Mouse (Mus musculus) heart, embryonic 16.5 days (tissue): Measurements from ENCODE around the gene Gm17359. TPM values are rescaled to one million over a fixed set of nuclear protein-coding genes. Genes with fewer than 3 reads are reported as not detected.

Source experiments
- ATAC-seq: fragments of 200-750 bp; cut with Nextera tagmentation; replicated peaks from 2 replicates; pipeline ENCODE4 v1.8.0; 2017; ENCODE audit warnings: moderate number of reproducible peaks; ENCODE audit not compliant: insufficient read depth, low FRiP score; ENCODE audit errors: extremely low read depth
- H3K27ac ChIP-seq: fragments of 300-500 bp; sonication (generic); 2 replicates; pipeline ENCODE4 v1.5.1; 2014; ENCODE audit warnings: mild to moderate bottlenecking, low read length, control low read depth, moderate library complexity
- H3K27me3 ChIP-seq: fragments of 300-500 bp; sonication (generic); 2 replicates; pipeline ENCODE4 v1.6.1; 2014; ENCODE audit warnings: low read length, mixed read lengths; ENCODE audit not compliant: control insufficient read depth, insufficient read depth
- H3K36me3 ChIP-seq: fragments of 300-500 bp; sonication (generic); 2 replicates; pipeline ENCODE4 v1.6.1; 2014; ENCODE audit not compliant: control insufficient read depth, insufficient read depth
- H3K4me1 ChIP-seq: fragments of 300-500 bp; sonication (generic); 2 replicates; pipeline ENCODE4 v1.6.1; 2014; ENCODE audit warnings: low read length, mixed read lengths; ENCODE audit not compliant: control insufficient read depth, insufficient read depth
- H3K4me2 ChIP-seq: fragments of 300-500 bp; sonication (generic); 2 replicates; pipeline ENCODE4 v1.6.1; 2014; ENCODE audit warnings: low read depth, mild to moderate bottlenecking, control low read depth, low read length
- H3K4me3 ChIP-seq: fragments of 300-500 bp; sonication (generic); 2 replicates; pipeline ENCODE4 v1.5.1; 2014; ENCODE audit warnings: mild to moderate bottlenecking, control low read depth, low read length
- H3K9ac ChIP-seq: fragments of 300-500 bp; sonication (generic); 2 replicates; pipeline ENCODE4 v1.6.1; 2014; ENCODE audit warnings: low read length, control low read depth
- H3K9me3 ChIP-seq: fragments of 300-500 bp; sonication (generic); replicated peaks from 2 replicates; pipeline ENCODE4 v1.6.1; 2016; ENCODE audit warnings: low read length; ENCODE audit not compliant: control insufficient read depth
- WGBS: fragments of 180-500 bp; shearing (Covaris S2); extraction: QIAGEN DNeasy Blood & Tissue Kit; methylation state at CpG from one replicate; pipeline ENCODE4 v1.1.7; 2014; 5-methylcytosine and 5-hydroxymethylcytosine counted together
- polyA plus RNA-seq: library from polyadenylated mRNA; unstranded; fragments of >200 nt; fragmentation: Nextera tagmentation; extraction: Ambion mirVana; gene quantifications from 2 replicates; pipeline ENCODE4 v1.2.1, GENCODE M21; 2015

The Gm17359 gene
- polyA plus RNA-seq, 1 experiment from 2014 or later = not detected

- Histone ChIP-seq H3K27me3 (no peaks in the 10 kb centered on the region), H3K9me3 (no peaks in the 10 kb centered on the region), H3K27ac (no peak overlapping the region), H3K9ac (no peak overlapping the region), H3K36me3 (no peaks in the 10 kb centered on the region), H3K4me2 (no peak overlapping the region), H3K4me3 (no peak overlapping the region), H3K4me1 (no peaks in the 10 kb centered on the region)
- ATAC-seq = no peak
- 60% methylated on average over 4 of the region's 4 CpGs for WGBS
Measured at GRCm38 (mm10) chr3:79370385-79370929, 34.0 kb downstream of the Gm17359 start.

GRCm38 (mm10) chr3:79371506-79372195, 35.2 kb downstream of the Gm17359 start:
- Histone ChIP-seq H3K4me2 (no peak overlapping the region), H3K36me3 (no peaks in the 10 kb centered on the region), H3K27me3 (no peaks in the 10 kb centered on the region), H3K4me1 (no peaks in the 10 kb centered on the region), H3K9me3 (no peaks in the 10 kb centered on the region), H3K27ac (no peak overlapping the region), H3K9ac (no peak overlapping the region), H3K4me3 (no peak overlapping the region)
- 65% methylated on average over 7 of the region's 7 CpGs for WGBS
- no peak for ATAC-seq

GRCm38 (mm10) chr3:79373930-79374329, 37.5 kb downstream of the Gm17359 start:
- 66% methylated on average over 3 of the region's 3 CpGs for WGBS
- ATAC-seq = no peak
- Histone ChIP-seq H3K27me3 (no peaks in the 10 kb centered on the region), H3K4me2 (no peak overlapping the region), H3K4me3 (no peak overlapping the region), H3K36me3 (no peaks in the 10 kb centered on the region), H3K4me1 (no peaks in the 10 kb centered on the region), H3K9ac (no peak overlapping the region), H3K9me3 (no peaks in the 10 kb centered on the region), H3K27ac (no peak overlapping the region)

GRCm38 (mm10) chr3:79378086-79378485, 41.6 kb downstream of the Gm17359 start:
- no peak overlapping the region for H3K4me2 ChIP-seq
- ATAC-seq = no peak
- H3K27me3 ChIP-seq = no peaks in the 10 kb centered on the region
- no peak overlapping the region for H3K9ac ChIP-seq
- no peaks in the 10 kb centered on the region for H3K36me3 ChIP-seq
- no peaks in the 10 kb centered on the region for H3K9me3 ChIP-seq
- WGBS = 68% methylated on average over 3 of the region's 3 CpGs
- H3K4me1 ChIP-seq = no peaks in the 10 kb centered on the region
- H3K4me3 ChIP-seq = no peak overlapping the region
- H3K27ac ChIP-seq = no peak overlapping the region

- WGBS = 73% methylated on average over 14 of the region's 14 CpGs
Measured at GRCm38 (mm10) chr3:79379255-79379836, 42.9 kb downstream of the Gm17359 start.

GRCm38 (mm10) chr3:79379873-79380595, 43.6 kb downstream of the Gm17359 start:
- H3K9ac ChIP-seq = no peak overlapping the region

More at GRCm38 (mm10) chr3:79379255-79379836, 42.9 kb downstream of the Gm17359 start:
- no peaks in the 10 kb centered on the region for H3K9me3 ChIP-seq
- H3K4me2 ChIP-seq = no peak overlapping the region
- ATAC-seq = no peak
- no peak overlapping the region for H3K4me3 ChIP-seq
- no peak overlapping the region for H3K27ac ChIP-seq
- no peak overlapping the region for H3K9ac ChIP-seq
- H3K4me1 ChIP-seq = no peaks in the 10 kb centered on the region
- no peaks in the 10 kb centered on the region for H3K27me3 ChIP-seq
- no peaks in the 10 kb centered on the region for H3K36me3 ChIP-seq

GRCm38 (mm10) chr3:79381398-79381797, 44.9 kb downstream of the Gm17359 start:
- ATAC-seq = no peak
- H3K4me3 ChIP-seq = no peak overlapping the region
- no peaks in the 10 kb centered on the region for H3K36me3 ChIP-seq
- H3K27me3 ChIP-seq = no peaks in the 10 kb centered on the region
- no peaks in the 10 kb centered on the region for H3K4me1 ChIP-seq
- no peaks in the 10 kb centered on the region for H3K9me3 ChIP-seq
- no peak overlapping the region for H3K27ac ChIP-seq
- no peak overlapping the region for H3K4me2 ChIP-seq
- no peak overlapping the region for H3K9ac ChIP-seq
- WGBS = 63% methylated on average over 4 of the region's 4 CpGs

More at GRCm38 (mm10) chr3:79379873-79380595, 43.6 kb downstream of the Gm17359 start:
- Histone ChIP-seq H3K4me1 (no peaks in the 10 kb centered on the region), H3K4me2 (no peak overlapping the region), H3K4me3 (no peak overlapping the region), H3K36me3 (no peaks in the 10 kb centered on the region), H3K9me3 (no peaks in the 10 kb centered on the region), H3K27me3 (no peaks in the 10 kb centered on the region), H3K27ac (no peak overlapping the region)
- no peak for ATAC-seq
- 71% methylated on average over 6 of the region's 6 CpGs for WGBS

GRCm38 (mm10) chr3:79385434-79386029, 49.1 kb downstream of the Gm17359 start:
- Histone ChIP-seq H3K27ac (no peak overlapping the region), H3K9me3 (no peaks in the 10 kb centered on the region), H3K4me3 (no peak overlapping the region), H3K4me2 (no peak overlapping the region), H3K36me3 (no peaks in the 10 kb centered on the region), H3K27me3 (no peaks in the 10 kb centered on the region), H3K4me1 (no peaks in the 10 kb centered on the region), H3K9ac (no peak overlapping the region)
- no peak for ATAC-seq
- 23% methylated on average over 8 of the region's 8 CpGs for WGBS
